Mouse (Mus musculus) limb, embryonic 14.5 days (tissue): ENCODE data around the gene Rasgrf1. TPM values are rescaled to one million over a fixed set of nuclear protein-coding genes. Genes with fewer than 3 reads are reported as not detected.

Source experiments
- ATAC-seq: fragments of 200-750 bp; cut with Nextera tagmentation; 2 replicates; pipeline ENCODE4 v1.8.0; 2017; ENCODE audit warnings: low read depth, moderate number of reproducible peaks, moderate TSS enrichment; ENCODE audit not compliant: low FRiP score
- DNase-seq: peaks from one replicate; pipeline ENCODE4 v3.0.0-alpha.2; 2015; ENCODE audit warnings: low spot score
- H3K27ac ChIP-seq: fragments of 300-500 bp; sonication (generic); replicated peaks from 2 replicates; pipeline ENCODE4 v1.5.1; 2014; ENCODE audit warnings: low read depth, mild to moderate bottlenecking, low read length, moderate library complexity, mixed read lengths
- H3K27me3 ChIP-seq: fragments of 300-500 bp; sonication (generic); 2 replicates; pipeline ENCODE4 v1.6.1; 2014; ENCODE audit warnings: low read length, mixed read lengths; ENCODE audit not compliant: control insufficient read depth, insufficient read depth
- H3K36me3 ChIP-seq: fragments of 300-500 bp; sonication (generic); 2 replicates; pipeline ENCODE4 v1.6.1; 2014; ENCODE audit warnings: mild to moderate bottlenecking, low read length, moderate library complexity, mixed read lengths; ENCODE audit not compliant: control insufficient read depth, insufficient read depth
- H3K4me1 ChIP-seq: fragments of 300-500 bp; sonication (generic); 2 replicates; pipeline ENCODE4 v1.6.1; 2014; ENCODE audit warnings: antibody characterized with exemption, low read length, mixed read lengths; ENCODE audit not compliant: control insufficient read depth, insufficient read depth
- H3K4me2 ChIP-seq: fragments of 300-500 bp; sonication (generic); replicated peaks from 2 replicates; pipeline ENCODE4 v1.6.1; 2014; ENCODE audit warnings: low read depth, mild to moderate bottlenecking, low read length, moderate library complexity; ENCODE audit not compliant: severe bottlenecking
- H3K4me3 ChIP-seq: fragments of 300-500 bp; sonication (generic); replicated peaks from 2 replicates; pipeline ENCODE4 v1.5.1; 2014; ENCODE audit warnings: low read length
- H3K9ac ChIP-seq: fragments of 300-500 bp; sonication (generic); 2 replicates; pipeline ENCODE4 v1.6.1; 2014; ENCODE audit warnings: mild to moderate bottlenecking, low read depth, low read length, moderate library complexity; ENCODE audit not compliant: severe bottlenecking
- H3K9me3 ChIP-seq: fragments of 300-500 bp; sonication (generic); 2 replicates; pipeline ENCODE4 v1.6.1; 2016; ENCODE audit warnings: low read length; ENCODE audit not compliant: control insufficient read depth
- POLR2A ChIP-seq: fragments of 200-500 bp; IDR thresholded peaks from 2 replicates; pipeline ENCODE4 v1.8.0; 2012; ENCODE audit warnings: inconsistent platforms, mild to moderate bottlenecking, moderate library complexity, borderline replicate concordance; ENCODE audit not compliant: insufficient read depth, insufficient read length; ENCODE audit errors: extremely low read depth
- WGBS: fragments of 180-500 bp; shearing (Covaris S2); extraction: QIAGEN DNeasy Blood & Tissue Kit; methylation state at CpG from one replicate; pipeline ENCODE4 v1.1.7; 2014; 5-methylcytosine and 5-hydroxymethylcytosine counted together
- polyA plus RNA-seq, 2 experiments: library from polyadenylated mRNA; depleted of rRNA in 1 of 2; stranded (reverse) in 1 of 2; unstranded in 1 of 2; fragments of >200 nt; fragmentation: Nextera tagmentation in 1 of 2; extraction: Ambion mirVana in 1 of 2; gene quantifications; 2 replicates each; pipeline versions ENCODE4 v1.2.1 to v1.2.3; 2012 to 2014

The Rasgrf1 gene
- polyA plus RNA-seq, 2 experiments = 0.55 to 1.1 TPM

GRCm38 (mm10) chr9:89906645-89907044 lies 3.1 kb upstream of the Rasgrf1 start:
- no peak overlapping the region for H3K4me2 ChIP-seq
- no peak overlapping the region for H3K27ac ChIP-seq
- H3K9ac ChIP-seq = no peak overlapping the region
- ATAC-seq (no peak), DNase-seq (peak; percentile 52)
- peaks cover 57% of the 10 kb centered on the region for H3K27me3 ChIP-seq
- TF ChIP-seq POLR2A = no peak
- no peaks in the 10 kb centered on the region for H3K9me3 ChIP-seq
- no peaks in the 10 kb centered on the region for H3K36me3 ChIP-seq
- H3K4me1 ChIP-seq = peaks cover 6% of the 10 kb centered on the region; the same call in 1 of the 2 replicates
- H3K4me3 ChIP-seq = no peak overlapping the region

GRCm38 (mm10) chr9:89907941-89908340 lies 1.8 kb upstream of the Rasgrf1 start:
- DNase-seq (no peak), ATAC-seq (no peak)
- TF ChIP-seq POLR2A = no peak
- no peak overlapping the region for H3K27ac ChIP-seq
- no peak overlapping the region for H3K9ac ChIP-seq
- no peaks in the 10 kb centered on the region for H3K9me3 ChIP-seq
- peaks cover 70% of the 10 kb centered on the region for H3K27me3 ChIP-seq
- no peak overlapping the region for H3K4me2 ChIP-seq
- H3K36me3 ChIP-seq = no peaks in the 10 kb centered on the region
- peaks cover 6% of the 10 kb centered on the region; the same call in 1 of the 2 replicates for H3K4me1 ChIP-seq
- H3K4me3 ChIP-seq = no peak overlapping the region

- WGBS = 1% methylated on average over 27 of the region's 33 CpGs
- peaks cover 6% of the 10 kb centered on the region; the same call in 1 of the 2 replicates for H3K4me1 ChIP-seq
- no peak overlapping the region for H3K27ac ChIP-seq
- DNase-seq (no peak), ATAC-seq (no peak)
- no peak for TF ChIP-seq POLR2A
- H3K36me3 ChIP-seq = no peaks in the 10 kb centered on the region
- H3K4me2 ChIP-seq = peak overlapping the region; percentile 85
- no peak overlapping the region for H3K9ac ChIP-seq
- no peaks in the 10 kb centered on the region for H3K9me3 ChIP-seq
- H3K27me3 ChIP-seq = peaks cover 75% of the 10 kb centered on the region
- H3K4me3 ChIP-seq = peak overlapping the region; percentile 47
Measured at GRCm38 (mm10) chr9:89908601-89909000, 1.1 kb upstream of the Rasgrf1 start.

- no peaks in the 10 kb centered on the region for H3K36me3 ChIP-seq
- H3K4me3 ChIP-seq = peak overlapping the region; percentile 47
- H3K27me3 ChIP-seq = peaks cover 75% of the 10 kb centered on the region
- no peak for TF ChIP-seq POLR2A
- under 1% methylated on average over 16 of the region's 26 CpGs for WGBS
- ATAC-seq (no peak), DNase-seq (no peak)
- H3K4me2 ChIP-seq = peak overlapping the region; percentile 85
- peaks cover 6% of the 10 kb centered on the region; the same call in 1 of the 2 replicates for H3K4me1 ChIP-seq
- no peak overlapping the region; the same call in 1 of the 2 replicates for H3K9ac ChIP-seq
- H3K9me3 ChIP-seq = no peaks in the 10 kb centered on the region
- no peak overlapping the region for H3K27ac ChIP-seq
Measured at GRCm38 (mm10) chr9:89910011-89910400, 298 bp downstream of the Rasgrf1 start.

GRCm38 (mm10) chr9:89910741-89911444 lies 1.2 kb downstream of the Rasgrf1 start:
- H3K4me2 ChIP-seq = peak overlapping the region; percentile 17
- no peaks in the 10 kb centered on the region for H3K9me3 ChIP-seq
- DNase-seq = no peak
- H3K9ac ChIP-seq = no peak overlapping the region
- ATAC-seq = no peak
- H3K27ac ChIP-seq = no peak overlapping the region
- 2% methylated on average over 33 of the region's 34 CpGs for WGBS
- H3K4me3 ChIP-seq = peak overlapping the region; percentile 47
- no peaks in the 10 kb centered on the region for H3K36me3 ChIP-seq
- peaks cover 6% of the 10 kb centered on the region; the same call in 1 of the 2 replicates for H3K4me1 ChIP-seq
- peaks cover 71% of the 10 kb centered on the region for H3K27me3 ChIP-seq
- no peak for TF ChIP-seq POLR2A
